Mouse (Mus musculus): ENCODE results near the gene Wasf3.

DNA sequence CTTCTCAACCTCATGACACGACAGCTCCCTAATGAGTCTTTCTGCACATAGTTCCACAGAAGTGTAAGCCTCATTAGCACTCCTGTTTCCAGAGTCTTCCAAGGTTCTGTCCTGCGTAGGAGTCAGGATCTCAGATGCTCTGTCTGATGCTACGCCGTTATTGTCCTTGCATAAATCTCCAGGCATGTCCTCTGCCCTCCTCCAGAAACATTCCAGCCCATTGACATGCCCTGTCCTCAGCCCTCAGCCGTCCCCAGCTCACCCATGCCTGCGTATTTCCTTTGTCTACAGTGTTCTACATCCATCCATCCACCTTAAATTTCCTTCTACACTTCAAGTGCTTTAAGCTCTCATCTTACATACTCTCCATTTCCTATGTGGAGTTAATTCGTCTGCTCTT lies 32.8 kb upstream of the Wasf3 start:
- TF ChIP-seq CTCF (IDR thresholded peaks at IDR 0.05; ENCODE audit: control insufficient read depth, insufficient read depth, insufficient read length) = no peak
- TF ChIP-seq MYOD1 (IDR thresholded peaks at IDR 0.05; ENCODE audit: control insufficient read depth, insufficient read length, low read depth) = no peak
- no peak for TF ChIP-seq MAX (IDR thresholded peaks at IDR 0.05)
- TF ChIP-seq FOSL1 (IDR thresholded peaks at IDR 0.05; ENCODE audit: insufficient read depth, low read length, poor library complexity, severe bottlenecking) = no peak
- no peak for TF ChIP-seq USF1 (IDR thresholded peaks at IDR 0.05; ENCODE audit: low read depth)
- TF ChIP-seq MYOG (IDR thresholded peaks at IDR 0.05; ENCODE audit: control insufficient read depth, extremely low read depth, insufficient read length) = no peak
- no peak for TF ChIP-seq CEBPB (IDR thresholded peaks at IDR 0.05; ENCODE audit: low read depth)

Measured in C2C12 (cell line).